Mouse (Mus musculus) 3134 (cell line): ENCODE results near the gene Rab37.

Source experiments
- DNase-seq: peaks from one replicate; pipeline ENCODE4 v3.0.0-alpha.2; 2011; ENCODE audit warnings: low spot score; ENCODE audit not compliant: insufficient read length; ENCODE audit errors: extremely low read depth

Rab37 gene

GRCm38 (mm10) chr11:115163568-115164150 lies 72.4 kb downstream of the Rab37 start:
- DNase-seq: no peak

DNA sequence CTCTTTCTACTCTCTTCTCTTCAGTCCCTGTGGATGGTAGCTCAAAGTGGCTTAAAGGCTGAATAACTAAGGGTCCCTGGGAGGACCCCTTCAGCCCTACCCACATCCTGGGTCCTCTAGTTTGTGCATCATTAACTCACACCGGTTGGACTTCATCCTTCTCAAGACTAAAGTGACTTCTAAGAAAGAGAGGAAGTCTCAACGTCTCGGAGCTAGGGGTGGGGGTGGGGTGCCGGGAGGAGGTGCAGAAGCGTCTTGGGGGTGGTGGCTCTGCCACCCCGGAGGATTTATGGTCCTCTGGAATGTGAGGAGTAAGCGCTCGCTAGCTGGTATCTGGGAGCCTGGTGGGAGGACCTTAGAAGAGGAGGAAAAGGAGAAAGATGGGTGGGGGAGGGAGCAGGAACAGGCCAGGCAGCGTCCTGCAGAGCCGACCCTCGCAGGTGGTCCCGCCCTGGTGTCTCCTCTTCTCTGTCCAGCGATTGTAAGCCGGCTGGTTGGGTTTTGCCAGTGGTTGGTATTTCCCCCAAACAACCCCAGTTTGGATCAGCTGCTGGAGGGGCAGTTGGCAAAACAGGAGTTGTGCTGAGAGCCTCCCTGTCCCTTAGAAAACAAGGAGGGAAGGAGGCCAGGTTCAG lies 73.2 kb downstream of the Rab37 start:
- DNase-seq: peak; percentile 76

GRCm38 (mm10) chr11:115164976-115165374 lies 73.7 kb downstream of the Rab37 start:
- DNase-seq: peak; percentile 74

DNA sequence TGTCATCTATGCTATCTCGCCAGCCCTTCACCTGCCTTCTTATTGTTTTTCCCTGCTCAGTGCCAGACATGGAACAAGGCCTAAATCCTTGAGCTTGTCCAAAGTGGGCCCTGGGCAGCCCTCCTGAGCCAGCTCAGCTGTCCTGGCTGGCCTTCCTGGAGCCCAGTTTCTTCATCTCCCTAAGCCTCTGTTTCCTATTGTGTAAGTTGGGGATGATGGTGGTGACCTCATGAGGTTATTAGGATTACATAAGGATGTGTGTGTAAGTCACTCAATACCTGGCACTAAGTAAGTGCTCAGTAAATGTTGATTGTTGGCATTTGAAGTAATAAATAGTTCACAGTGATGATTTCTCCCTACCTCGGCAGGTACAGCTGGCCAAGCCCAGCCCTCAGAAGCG lies 75.5 kb downstream of the Rab37 start:
- no peak for DNase-seq

DNA sequence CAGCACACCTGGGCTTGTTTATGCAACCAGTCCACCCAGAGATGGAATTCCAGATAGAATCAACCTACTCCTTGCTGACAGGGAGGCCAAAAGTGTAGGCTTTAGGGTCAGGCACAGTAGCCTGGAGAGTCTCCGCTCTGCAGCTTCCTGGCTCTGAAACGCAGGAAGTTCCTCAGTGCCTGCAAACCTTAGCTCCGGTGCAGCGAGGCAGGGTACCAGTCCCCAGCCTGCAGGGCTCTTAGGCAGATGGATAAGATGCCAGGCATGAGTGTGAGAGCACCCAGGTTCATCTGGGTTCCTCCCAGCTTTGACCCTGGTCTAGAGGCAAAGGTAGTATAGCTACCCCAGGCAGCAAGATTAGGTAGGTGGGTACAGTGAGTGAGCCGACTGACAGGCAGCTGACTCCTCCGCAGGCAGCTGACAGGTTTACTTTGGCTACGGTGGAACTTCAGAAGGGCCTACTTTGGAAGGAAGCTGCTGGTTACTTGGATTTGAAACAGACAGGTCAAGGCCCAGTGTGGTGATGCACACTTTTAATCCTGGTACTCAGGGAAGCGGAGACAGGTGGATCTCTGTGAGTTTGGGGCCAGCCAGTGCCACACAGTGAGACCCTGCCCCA lies 76.5 kb downstream of the Rab37 start:
- no peak for DNase-seq

- DNase-seq: no peak
These were observed 78.2 kb downstream of the Rab37 start for GRCm38 (mm10) chr11:115169430-115169829.

GRCm38 (mm10) chr11:115171125-115171524 lies 79.9 kb downstream of the Rab37 start:
- DNase-seq: no peak

GRCm38 (mm10) chr11:115172825-115173287 lies 81.6 kb downstream of the Rab37 start:
- peak; percentile 77 for DNase-seq

GRCm38 (mm10) chr11:115173549-115174339 lies 82.5 kb downstream of the Rab37 start:
- peak; percentile 42 for DNase-seq

DNA sequence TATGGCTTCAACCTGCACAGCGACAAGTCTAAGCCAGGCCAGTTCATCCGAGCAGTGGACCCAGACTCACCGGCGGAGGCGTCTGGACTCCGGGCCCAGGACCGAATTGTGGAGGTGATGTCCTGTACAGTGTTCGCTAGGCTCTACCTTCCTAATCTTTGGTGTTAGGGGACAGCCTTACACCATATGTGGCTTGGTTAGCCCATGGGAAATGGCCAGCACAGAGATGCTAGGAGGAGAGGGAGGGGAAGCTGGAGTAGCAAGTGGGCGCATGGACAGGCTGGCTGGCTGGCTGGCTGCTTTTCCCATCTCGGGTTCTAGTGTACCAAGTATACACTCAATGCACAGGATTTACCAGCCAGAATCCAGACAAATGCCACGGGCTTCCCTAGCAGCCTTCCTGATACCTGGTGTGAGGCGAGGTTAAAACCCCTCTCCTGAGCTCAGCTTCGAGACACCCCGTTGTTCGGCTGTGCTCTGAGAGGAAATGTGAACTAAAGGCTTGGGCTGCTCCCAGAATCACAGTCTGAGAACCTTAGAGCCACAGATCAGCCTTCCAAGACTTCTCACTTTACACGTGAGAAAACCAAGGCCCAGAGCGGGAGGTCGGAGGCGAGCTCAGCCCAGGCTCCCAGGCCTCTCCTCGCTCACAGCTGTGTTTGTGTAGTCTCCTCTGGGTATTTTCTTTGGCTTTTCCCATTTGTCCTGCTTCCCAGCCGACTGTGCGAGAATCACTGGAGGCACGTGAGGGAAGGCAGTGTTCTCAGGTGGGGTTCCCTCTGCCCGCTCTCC lies 85.4 kb downstream of the Rab37 start:
- DNase-seq: no peak

DNA sequence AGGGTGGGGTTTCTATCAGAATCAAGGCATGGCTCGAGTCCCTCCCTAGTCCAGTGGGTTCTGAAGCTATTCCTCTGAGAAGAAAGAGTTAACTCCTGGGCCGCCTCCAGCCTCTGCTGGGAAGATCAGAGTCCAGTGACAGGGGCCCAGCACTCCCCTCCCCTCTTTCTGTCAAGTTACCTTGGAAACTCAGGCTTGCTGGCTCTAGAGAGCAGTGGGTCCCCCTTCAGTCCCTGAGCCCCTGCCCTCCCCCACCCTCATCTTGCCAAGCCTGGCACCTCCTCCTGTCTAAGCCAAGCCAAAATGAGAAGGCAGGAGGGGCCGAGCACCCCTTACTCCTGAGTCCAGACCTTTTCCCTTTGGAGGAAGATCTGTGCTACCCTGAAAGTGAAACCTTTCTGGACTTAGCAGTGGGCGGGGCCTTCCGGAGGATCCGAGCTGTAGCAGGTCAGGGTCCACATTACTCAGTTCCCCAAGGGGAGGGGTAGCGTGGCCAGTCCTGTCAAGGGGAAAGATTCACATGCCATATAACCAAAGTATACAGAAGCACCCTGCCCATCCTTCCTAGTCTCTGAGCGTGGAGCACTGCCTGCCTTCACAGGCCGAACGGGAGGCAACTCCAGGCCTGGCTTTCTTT lies 86.4 kb downstream of the Rab37 start:
- DNase-seq: no peak

DNA sequence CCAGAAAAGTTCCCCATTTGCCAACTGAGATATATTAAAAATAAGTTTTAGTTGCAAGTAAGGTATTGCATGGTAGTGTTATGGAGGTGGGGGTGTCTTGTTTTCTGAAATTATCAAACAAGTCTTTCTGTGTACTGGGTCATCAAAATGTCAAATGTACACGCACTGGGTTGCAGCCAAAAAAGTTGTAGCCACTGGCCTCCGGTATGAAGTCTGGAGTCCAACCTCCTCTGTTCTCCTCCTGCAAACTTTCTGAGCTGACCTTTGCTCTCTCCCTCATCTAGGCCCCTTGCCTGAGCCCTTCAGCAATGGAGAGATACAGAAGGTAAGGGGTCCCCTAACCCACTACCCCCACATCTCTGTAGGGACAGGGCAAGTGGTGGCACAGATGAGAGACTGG lies 87.5 kb downstream of the Rab37 start:
- DNase-seq: no peak

- DNase-seq: no peak
These were observed 88.0 kb downstream of the Rab37 start for GRCm38 (mm10) chr11:115179191-115179590.

DNA sequence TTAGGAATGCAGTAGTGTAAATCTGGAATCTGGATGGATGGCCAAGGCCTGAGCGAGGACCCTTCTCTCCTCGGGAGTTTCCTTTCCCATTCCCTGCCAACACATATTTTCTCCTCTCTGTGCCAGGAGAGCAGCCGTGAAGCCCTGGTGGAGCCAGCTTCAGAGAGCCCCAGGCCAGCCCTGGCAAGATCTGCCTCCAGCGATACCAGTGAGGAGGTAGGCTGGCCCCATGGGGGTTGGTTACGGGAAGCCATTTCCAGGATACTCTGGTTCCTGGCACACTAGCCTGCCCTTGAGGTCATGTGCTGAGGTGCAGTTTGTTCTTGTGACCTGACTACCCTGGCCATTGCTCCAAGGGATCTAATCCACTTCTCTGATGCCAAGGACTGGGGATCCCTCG lies 88.7 kb downstream of the Rab37 start:
- no peak for DNase-seq

GRCm38 (mm10) chr11:115181913-115182638 lies 90.8 kb downstream of the Rab37 start:
- DNase-seq: peak; percentile 58

DNA sequence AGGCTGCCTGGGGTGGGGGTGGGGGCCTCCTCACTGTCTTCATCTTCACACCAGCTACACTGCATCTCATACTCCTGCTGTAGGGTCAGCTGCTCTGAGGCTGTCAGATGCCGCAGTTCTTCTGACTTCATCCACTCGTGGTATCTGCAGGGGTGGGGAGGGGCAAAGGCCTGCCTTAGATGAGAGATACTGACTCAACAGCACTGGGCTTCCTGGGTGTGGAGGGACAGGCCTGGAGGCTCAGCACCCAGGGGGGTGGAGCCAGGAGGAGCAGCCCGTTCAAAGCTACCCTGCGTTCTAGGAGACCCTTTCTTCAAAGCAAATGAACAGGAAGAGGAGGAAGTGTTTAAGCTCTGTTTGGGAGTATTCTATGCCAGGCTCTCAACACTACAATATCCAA lies 93.7 kb downstream of the Rab37 start:
- no peak for DNase-seq

- peak; percentile 98 for DNase-seq
These were observed 96.0 kb downstream of the Rab37 start, which contains the start of gene Tmem104 for GRCm38 (mm10) chr11:115187224-115187639. TSS of gene Tmem104 (plus strand) at chr11:115187487.

- DNase-seq: no peak
These were observed 96.5 kb downstream of the Rab37 start, which contains the start of gene Nat9 for GRCm38 (mm10) chr11:115187693-115188092. TSS of gene Nat9 (minus strand) at chr11:115187859.

DNA sequence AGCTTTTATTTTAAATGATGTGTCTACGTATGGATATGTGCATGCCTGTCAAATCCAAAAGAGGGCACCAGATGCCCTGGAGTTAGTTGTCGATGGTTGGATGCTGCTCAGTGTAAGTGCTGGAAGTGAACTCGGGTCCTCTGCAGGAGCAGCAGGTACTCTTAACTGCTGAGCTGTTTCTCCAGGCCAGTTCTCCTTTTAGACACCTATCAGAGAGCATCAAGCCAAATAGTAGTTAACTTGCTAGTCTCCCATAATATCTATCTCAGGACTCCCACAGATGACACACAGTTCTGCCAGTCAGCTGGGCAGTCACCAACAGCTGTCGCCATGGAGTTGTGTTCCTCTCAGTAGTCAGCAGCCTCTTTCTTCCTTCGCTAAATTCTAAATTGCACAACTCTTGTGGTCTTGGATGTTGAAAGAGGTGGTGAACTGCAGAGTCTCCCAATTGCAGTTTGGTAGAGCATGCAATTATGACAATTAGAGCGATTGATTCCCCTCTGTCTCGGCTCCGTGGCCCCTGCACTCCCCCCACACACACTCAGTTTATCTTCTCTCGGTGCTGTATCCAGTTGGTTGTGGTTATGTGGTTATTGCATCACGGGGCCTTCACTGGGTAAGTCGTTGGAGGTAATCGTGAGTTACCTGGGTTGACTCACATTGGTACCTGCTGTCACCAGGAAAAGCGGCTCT lies 97.5 kb downstream of the Rab37 start:
- DNase-seq: no peak
